Mouse (Mus musculus): ENCODE data around the gene Aox2.

GRCm38 (mm10) chr1:58410198-58410588 is 132.1 kb downstream of the Aox2 start:
- TF ChIP-seq HCFC1 (IDR thresholded peaks at IDR 0.05; ENCODE audit: borderline replicate concordance, insufficient read depth, low read length) (no peak), CHD2 (IDR thresholded peaks at IDR 0.05; ENCODE audit: low read depth, low read length) (no peak)
